Mouse (Mus musculus) embryo, embryonic 11.5 days (tissue): ENCODE data around the gene Ptpn7.
"Not testable (repeated sequence)": the region's sequence is repeated elsewhere in the genome, so short reads cannot be mapped to it uniquely, and the experiment has no call there.

Source experiments
- DNase-seq: peaks from one replicate; pipeline ENCODE4 v3.0.0-alpha.2; 2012; ENCODE audit warnings: low read depth, low spot score

The Ptpn7 gene

DNA sequence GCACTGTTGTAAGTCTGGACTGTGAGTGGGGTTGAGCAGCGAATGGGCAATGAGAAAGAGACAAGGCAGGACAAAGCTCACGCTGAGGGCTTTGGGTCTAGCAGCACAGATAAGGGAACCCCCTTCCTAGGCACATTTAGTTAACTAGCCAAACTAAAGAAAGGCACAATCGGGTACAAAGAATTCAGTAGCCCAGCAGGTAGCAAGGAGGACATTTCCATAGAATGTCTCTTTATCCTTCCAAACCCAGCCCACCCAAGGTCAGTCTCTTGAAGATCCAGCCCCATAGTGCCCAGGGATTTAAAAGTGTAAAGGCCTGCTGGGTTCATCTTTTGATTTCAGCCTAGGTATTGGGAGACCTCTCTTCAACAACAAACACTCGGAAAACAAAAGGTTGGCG is 53.4 kb downstream of the Ptpn7 start:
- DNase-seq = no peak

DNA sequence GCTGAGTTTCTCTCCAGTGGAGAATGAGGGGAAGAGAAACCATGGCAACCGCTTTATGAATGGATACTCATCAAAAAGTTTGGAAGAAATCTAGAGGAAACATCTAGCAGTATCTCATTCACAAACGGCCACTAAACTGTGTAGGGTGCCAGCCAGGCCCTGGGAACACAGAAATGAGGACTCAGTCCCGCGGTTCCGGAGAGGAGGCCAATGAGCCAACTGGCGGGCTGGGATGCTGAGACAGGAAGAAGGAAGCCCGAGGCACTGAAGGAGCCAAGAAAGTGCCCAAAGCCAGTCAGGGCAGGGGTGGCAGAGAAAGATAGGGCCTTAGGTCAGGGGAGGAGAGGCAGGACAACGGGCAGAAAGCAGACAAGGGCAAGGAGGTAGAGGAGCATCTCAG is 53.9 kb downstream of the Ptpn7 start:
- DNase-seq = no peak

- not testable (repeated sequence) for DNase-seq
Measured at GRCm38 (mm10) chr1:135187016-135187415, 54.5 kb downstream of the Ptpn7 start.

GRCm38 (mm10) chr1:135188197-135188596 is 55.7 kb downstream of the Ptpn7 start:
- no peak for DNase-seq

GRCm38 (mm10) chr1:135189186-135189585 is 56.7 kb downstream of the Ptpn7 start:
- no peak for DNase-seq

DNA sequence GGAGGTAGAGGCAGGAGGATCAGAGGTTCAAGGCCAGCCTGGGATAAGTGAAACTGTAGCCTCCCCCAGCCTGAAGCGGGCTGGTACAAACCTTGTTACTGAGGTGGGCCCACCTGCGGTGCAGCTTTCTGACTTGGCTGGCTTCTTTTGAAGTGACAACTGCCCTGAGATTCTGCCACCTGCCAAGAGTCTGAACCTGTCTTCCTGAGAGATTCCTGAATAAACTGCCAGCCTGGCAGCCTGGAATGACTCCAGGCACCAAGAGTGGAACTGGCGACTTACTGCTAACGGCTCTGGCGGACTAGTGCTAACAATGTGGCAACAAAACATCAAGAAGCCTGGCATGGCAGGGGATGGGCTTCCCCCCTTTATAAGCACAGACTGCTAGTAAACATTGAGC is 61.8 kb downstream of the Ptpn7 start:
- not testable (repeated sequence) for DNase-seq
